Mouse (Mus musculus) ES-E14 (cell line): ENCODE results near the gene Gm6502. TPM values are rescaled to one million over a fixed set of nuclear protein-coding genes. Genes with fewer than 3 reads are reported as not detected.
"Not testable (repeated sequence)": the region's sequence is repeated elsewhere in the genome, so short reads cannot be mapped to it uniquely, and the experiment has no call there.

Source experiments
- DNase-seq: peaks from one replicate; pipeline ENCODE4 v3.0.0-alpha.2; 2013; ENCODE audit warnings: low read depth, low spot score
- H3K27ac ChIP-seq: 2 replicates; pipeline ENCODE4 v1.5.1; 2012; ENCODE audit warnings: low read depth, mild to moderate bottlenecking, low read length, moderate library complexity, mixed read lengths; ENCODE audit not compliant: poor library complexity, insufficient read depth, severe bottlenecking
- H3K36me3 ChIP-seq: 2 replicates; pipeline ENCODE4 v1.6.1; 2012; ENCODE audit warnings: mild to moderate bottlenecking, low read length, moderate library complexity, mixed read lengths; ENCODE audit not compliant: control insufficient read depth, poor library complexity, insufficient read depth, severe bottlenecking
- H3K4me1 ChIP-seq, 2 experiments: fragments of 150-350 bp in 1 of 2; sonication (generic) in 1 of 2; 2 replicates each; pipeline ENCODE4 v1.6.1; 2012; ENCODE audit warnings: low read length in 2 of 2, mild to moderate bottlenecking in 1 of 2, mixed read lengths in 1 of 2; ENCODE audit not compliant: control insufficient read depth in 2 of 2, insufficient read depth in 2 of 2, poor library complexity in 1 of 2
- H3K4me3 ChIP-seq, 2 experiments: fragments of 150-350 bp in 1 of 2; sonication (generic) in 1 of 2; 2 replicates each; pipeline ENCODE4 v1.5.1; 2012; ENCODE audit warnings: low read length in 2 of 2, low read depth in 1 of 2, mild to moderate bottlenecking in 1 of 2, mixed read lengths in 1 of 2; ENCODE audit not compliant: insufficient read depth in 1 of 2, poor library complexity in 1 of 2, severe bottlenecking in 1 of 2
- H3K9ac ChIP-seq: 2 replicates; pipeline ENCODE4 v1.6.1; 2012; ENCODE audit warnings: low read depth, mild to moderate bottlenecking, low read length, mixed read lengths; ENCODE audit not compliant: poor library complexity, insufficient read depth, severe bottlenecking
- H3K9me3 ChIP-seq: fragments of 150-350 bp; sonication (generic); 2 replicates; pipeline ENCODE4 v1.6.1; 2012; ENCODE audit warnings: low read depth, mild to moderate bottlenecking, low read length; ENCODE audit not compliant: control insufficient read depth, insufficient read depth
- in situ Hi-C, 2 experiments: fragments of 600-800 bp; cut with MboI; formaldehyde crosslinking; loops; one replicate each; pipeline ENCODE4 v1.15.1; 2025; ENCODE audit warnings: low sequenced_read_pairs in 2 of 2, inconsistent platforms in 1 of 2; ENCODE audit not compliant: unreplicated experiment in 2 of 2
- total RNA-seq: library from RNA; depleted of rRNA; stranded (reverse); fragments of 300-350 nt; gene quantifications from 2 replicates; pipeline ENCODE4 v1.2.3, GENCODE M21; 2012; rRNA removed

Gene Gm6502
- total RNA-seq, result 1.1 and 3.0 TPM in 2 replicates

DNA sequence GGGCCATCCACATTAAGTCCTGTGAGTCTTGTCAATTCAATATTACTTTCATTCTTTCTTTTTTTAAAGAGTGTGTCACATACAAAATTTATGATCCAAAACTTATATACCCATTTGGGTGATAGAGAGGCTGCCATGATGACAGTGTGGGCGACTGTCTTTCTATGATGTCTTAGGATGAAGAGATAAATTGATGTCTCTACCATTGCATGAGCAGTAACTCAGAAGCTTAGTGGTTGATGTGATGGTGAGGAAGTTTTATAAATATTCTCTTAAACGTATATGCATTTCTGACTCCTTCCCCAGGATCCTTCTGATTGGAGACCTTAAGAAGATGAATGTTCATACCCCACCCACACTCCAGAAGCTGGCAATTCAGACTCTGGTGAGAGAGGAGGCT is at the start of gene Gm6502:
Gm6502 (plus strand) TSS at position 301 of the 400 bp plus-strand sequence.
- DNase-seq, H3K9ac ChIP-seq, H3K4me3 ChIP-seq, H3K27ac ChIP-seq, H3K36me3 ChIP-seq, H3K9me3 ChIP-seq, H3K4me1 ChIP-seq, in situ Hi-C loops: not testable (repeated sequence)

GRCm38 (mm10) chr5:94306696-94307095 is 7.5 kb upstream of the Gm6502 start, which contains the start of gene A430089I19Rik:
A430089I19Rik (minus strand) TSS chr5:94306796.
- H3K4me1 ChIP-seq, DNase-seq, H3K9ac ChIP-seq, in situ Hi-C loops, H3K9me3 ChIP-seq, H3K27ac ChIP-seq, H3K4me3 ChIP-seq, H3K36me3 ChIP-seq: not testable (repeated sequence)

DNA sequence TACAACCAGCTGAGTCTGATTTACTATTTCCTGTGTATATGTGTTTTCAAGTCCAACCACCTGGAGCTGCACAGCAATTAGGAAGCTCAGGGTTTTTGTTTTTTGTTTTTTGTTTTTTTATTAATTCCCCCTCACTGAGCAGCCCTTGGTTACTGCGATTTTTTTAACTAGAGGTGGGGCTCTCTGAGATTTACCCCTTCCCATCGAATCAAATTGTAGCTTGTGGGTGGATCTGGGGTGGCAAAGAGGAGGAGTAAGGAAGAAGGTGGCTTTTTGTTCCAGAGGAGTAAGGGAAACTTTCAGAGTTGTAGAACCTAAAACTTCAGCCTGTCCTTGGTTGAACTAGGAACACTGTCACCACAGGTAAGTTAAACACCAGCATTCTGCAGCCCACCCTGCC is 25.2 kb downstream of the Gm6502 start, which contains the start of gene AA792892:
AA792892 (plus strand) TSS at position 301 of the 400 bp plus-strand sequence.
- H3K27ac ChIP-seq, H3K4me1 ChIP-seq, in situ Hi-C loops, H3K9ac ChIP-seq, H3K36me3 ChIP-seq, H3K4me3 ChIP-seq, DNase-seq, H3K9me3 ChIP-seq: not testable (repeated sequence)

Other genes starting within 250 kb of the Gm6502 start
- gene BC061212, start 243.9 kb upstream of the Gm6502 start, total RNA-seq, result 1.0 and 1.3 TPM in 2 replicates
- 3.0 and 4.0 TPM in 2 replicates for gene Gm6351, start 238.1 kb upstream of the Gm6502 start, total RNA-seq
- not detected in 2 replicates for gene Gm3106, start 96.4 kb upstream of the Gm6502 start, total RNA-seq
- gene A430089I19Rik, start 7.6 kb upstream of the Gm6502 start, total RNA-seq, result not detected in 2 replicates
- gene AA792892, start 25.3 kb downstream of the Gm6502 start, total RNA-seq, result not detected in 2 replicates
- not detected in 2 replicates for gene Gm7682, start 131.3 kb downstream of the Gm6502 start, total RNA-seq
- not detected in 2 replicates for gene Gm3139, start 211.9 kb downstream of the Gm6502 start, total RNA-seq